Mouse (Mus musculus) splenic B cell, adult 2 months (primary cell): Measurements from ENCODE around the gene Hes1.

Source experiments
- DNase-seq: peaks from one replicate; pipeline ENCODE4 v3.0.0-alpha.2; 2011; ENCODE audit warnings: low read depth, low spot score
- H3K27me3 ChIP-seq: 2 replicates; pipeline ENCODE4 v1.6.1; 2012; ENCODE audit warnings: mild to moderate bottlenecking, low read length, moderate library complexity, mixed read lengths; ENCODE audit not compliant: control insufficient read depth, poor library complexity, insufficient read depth, severe bottlenecking
- H3K36me3 ChIP-seq: 2 replicates; pipeline ENCODE4 v1.6.1; 2012; ENCODE audit warnings: mild to moderate bottlenecking, low read length, moderate library complexity, mixed read lengths; ENCODE audit not compliant: control insufficient read depth, poor library complexity, insufficient read depth, severe bottlenecking

Hes1 gene

DNA sequence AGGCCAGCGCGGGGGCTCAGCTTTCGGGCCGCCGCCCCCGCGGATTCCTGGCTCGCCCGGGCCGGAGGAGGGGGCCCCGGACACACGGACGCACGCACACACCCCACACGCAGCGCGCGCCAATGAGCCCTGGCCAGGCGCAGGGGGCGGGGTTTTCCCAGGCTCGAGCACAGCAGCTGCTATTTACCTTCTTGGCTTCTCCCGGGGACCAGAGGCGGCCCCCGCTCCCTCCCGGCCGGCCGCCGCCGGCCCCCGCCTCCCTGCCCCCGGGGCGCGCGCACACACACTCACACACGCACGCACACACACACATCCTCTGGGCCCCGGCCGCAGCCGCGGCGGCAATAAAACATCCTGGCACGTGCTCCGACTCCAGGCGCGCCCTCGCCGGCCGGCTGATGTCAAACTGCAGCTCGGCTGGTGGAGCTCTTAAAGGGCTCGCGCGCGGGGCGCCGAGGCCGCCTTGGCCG, at the start of gene Hes1:
Hes1 (plus strand) TSS at position 401 of the 470 bp plus-strand sequence.
- H3K36me3 ChIP-seq: no peaks in the 10 kb centered on the region
- peak; percentile 94 for DNase-seq
- H3K27me3 ChIP-seq: no peaks in the 10 kb centered on the region

DNA sequence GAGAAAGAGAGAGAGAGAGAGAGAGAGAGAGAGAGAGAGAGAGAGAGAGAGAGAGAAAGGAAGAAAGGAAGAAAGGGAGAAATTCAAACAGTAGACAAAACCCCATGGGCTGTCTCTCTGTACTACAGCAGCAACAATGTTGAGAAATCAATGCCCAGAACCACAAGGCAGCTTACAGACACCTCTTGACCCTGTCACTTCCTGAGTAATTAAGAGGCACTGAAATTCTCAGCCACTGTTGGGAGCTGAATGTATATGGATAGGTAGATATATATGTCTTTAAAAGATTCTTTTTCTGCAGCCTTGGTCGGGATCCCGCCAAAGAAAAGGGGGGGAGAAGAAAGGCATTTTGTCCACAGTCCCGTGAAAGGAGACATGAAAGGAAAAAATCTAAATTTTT, 48.1 kb upstream of the Hes1 start:
- DNase-seq: no peak
- Histone ChIP-seq H3K36me3 (no peaks in the 10 kb centered on the region), H3K27me3 (no peaks in the 10 kb centered on the region)

DNA sequence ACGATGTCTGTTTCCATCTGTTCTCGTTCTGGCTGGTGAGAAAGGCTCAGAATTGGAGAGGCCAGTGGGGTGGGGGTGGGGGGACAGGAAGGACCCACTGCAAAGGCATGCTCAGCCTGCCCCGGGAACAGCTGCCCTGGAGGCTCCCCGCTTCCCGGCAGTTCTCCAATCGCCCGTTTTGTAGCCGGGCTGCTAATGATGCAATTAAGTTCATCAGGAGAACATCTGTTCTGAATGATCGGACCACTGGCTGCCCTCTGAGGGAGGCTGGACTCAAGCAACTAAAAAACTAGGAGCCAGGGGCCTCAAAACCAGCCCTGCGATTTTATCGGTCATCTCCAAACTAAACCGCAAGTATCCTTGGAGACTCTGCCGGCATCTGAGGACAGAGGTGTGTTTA, 44.1 kb upstream of the Hes1 start:
- no peak for DNase-seq
- Histone ChIP-seq H3K27me3 (no peaks in the 10 kb centered on the region), H3K36me3 (no peaks in the 10 kb centered on the region)

DNA sequence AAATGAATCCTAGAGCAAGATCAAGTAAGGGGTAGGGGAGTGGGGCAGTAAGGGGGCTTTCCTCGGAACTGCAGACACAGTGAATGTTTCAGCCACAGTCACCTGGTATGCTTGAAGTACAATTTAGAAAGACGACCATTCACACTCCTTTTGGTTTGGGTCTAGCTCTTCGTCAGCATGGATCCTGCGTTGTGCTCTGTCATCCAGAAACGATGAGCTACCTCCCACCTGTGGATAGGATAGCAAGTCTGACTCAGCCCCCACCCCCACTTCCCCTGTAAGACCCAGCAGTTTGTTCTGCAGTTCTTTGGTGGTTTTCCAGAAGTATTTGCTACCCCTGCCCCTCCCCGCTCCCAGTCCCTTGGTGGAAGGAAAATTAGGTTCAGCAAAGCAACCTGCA, 41.8 kb upstream of the Hes1 start:
- no peak for DNase-seq
- H3K27me3 ChIP-seq: no peaks in the 10 kb centered on the region
- no peaks in the 10 kb centered on the region for H3K36me3 ChIP-seq

DNA sequence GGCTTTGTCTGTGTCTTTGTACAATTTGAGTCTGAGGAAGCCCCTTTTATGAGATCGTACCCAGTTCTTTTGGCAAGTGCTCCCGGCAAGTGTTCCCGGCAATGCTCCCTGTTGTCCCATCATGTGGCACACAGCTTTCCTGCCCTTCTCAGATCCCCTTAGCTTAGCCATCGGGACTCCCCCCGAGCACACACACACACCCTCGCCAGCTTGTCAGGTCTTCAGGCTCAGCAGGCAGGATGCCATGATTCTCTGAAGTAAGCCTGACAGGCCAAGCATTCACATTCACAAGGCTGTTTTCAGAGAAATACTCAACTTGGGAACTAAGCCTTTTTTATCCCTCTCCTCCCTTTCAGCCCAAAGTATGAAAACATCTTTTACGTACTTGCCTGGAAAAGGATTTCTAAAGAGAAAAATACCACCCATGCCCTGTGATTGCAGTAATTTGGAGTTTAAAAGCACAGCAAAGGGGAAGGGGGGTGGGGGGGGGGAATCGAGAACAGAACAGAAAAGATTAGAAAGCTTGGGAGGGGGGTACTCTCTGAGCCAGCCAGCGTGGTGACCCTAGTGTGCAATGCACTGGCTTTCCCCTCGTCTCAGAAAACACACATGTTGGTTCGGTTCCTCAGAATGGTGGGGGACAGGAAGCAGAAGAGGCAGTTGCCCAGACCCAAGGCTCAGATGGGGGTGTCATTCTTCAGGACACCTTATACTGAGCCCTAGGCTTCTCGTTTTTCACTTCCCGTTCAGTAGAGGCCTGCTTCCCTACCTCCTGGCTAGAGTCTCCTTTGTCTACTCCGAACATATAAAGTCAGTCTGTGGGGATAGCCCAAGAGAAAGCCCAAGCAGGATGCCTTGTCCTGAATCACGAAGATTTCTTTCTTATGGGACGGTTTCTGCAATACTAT, 41.0 kb upstream of the Hes1 start:
- H3K36me3 ChIP-seq: no peaks in the 10 kb centered on the region
- peak; percentile 76 for DNase-seq
- H3K27me3 ChIP-seq: no peaks in the 10 kb centered on the region

DNA sequence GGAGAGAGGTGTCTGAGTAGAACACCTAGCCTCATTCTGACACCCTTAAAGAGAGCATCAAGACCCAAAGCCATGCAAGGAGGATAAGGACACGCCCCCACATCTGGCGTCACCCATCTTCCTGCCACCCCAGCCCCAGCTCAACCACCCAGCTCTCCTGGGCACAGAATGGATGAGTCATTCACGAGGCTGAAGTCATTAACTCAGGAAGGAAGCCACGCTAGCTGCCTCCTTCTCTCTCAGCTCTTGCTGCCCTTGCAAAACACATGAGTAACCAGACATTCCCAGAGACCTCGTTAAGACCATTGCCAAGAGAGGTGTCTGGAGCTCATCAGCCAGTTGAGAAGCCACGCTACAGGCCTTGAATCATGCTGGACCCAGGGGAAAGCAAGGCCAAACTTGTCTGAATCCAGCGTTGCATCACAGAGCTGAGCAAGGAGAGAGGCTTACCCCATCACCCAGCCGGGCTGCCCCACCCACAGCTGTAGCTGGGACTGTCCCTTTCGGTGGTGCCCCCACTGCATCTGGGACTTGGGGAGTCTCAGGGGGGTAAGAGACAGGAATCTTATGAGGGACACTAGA, 39.4 kb upstream of the Hes1 start:
- H3K27me3 ChIP-seq: no peaks in the 10 kb centered on the region
- DNase-seq: peak; percentile 82
- H3K36me3 ChIP-seq: no peaks in the 10 kb centered on the region

DNA sequence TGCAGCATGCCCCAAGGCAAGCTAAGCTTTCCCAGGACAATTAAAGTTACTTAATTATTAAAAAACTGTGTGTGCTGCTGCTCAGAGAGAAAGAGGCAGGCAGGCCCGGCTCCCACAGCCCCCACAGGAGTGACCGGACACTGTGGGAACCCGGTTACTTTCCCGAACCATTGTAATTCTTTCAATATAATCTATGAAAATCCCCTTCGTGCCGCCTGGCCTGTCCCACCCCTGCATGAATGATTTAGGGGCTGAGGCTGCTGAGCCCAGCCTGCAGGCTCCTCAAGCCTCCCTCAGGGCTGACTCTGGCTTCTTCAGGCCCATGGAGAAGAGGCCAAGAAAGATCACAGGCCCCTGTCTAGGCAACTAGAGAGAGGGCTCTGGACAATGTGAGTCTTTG, 36.0 kb upstream of the Hes1 start:
- no peaks in the 10 kb centered on the region for H3K27me3 ChIP-seq
- H3K36me3 ChIP-seq: no peaks in the 10 kb centered on the region
- DNase-seq: no peak

DNA sequence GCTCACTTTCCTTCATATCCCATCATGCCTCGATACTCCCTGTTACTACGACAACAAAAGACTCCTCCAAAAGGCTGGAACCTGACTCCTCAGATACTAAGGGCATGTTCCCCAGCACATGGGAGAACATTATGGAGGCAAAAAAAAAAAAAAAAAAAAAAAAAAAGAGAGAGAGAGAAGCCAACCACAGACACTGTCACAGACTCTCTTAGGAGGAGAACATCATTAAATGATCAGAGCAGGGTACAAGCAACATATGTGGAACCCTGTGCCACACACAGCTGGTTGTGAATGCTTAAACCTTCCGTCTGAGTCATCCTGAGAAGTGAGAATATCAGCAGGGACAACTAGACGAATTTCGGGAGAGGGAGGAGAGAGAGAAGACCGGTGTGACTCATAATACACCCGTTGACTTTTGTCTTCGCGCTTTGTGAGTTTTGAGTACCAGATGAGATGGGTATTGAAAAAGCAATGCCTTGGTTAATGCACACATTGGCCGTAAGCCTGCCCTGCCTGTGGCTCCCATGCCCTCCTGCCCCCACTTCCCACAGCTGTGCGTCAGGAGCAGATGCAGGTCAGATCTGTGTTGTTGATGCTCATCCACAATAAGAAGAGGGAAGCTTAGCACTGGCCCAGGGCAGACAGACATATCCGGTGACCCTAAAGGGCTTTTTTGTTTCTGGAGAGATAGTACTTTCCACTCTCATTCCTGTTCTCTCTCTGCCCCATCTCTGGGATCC, 34.8 kb upstream of the Hes1 start:
- DNase-seq: no peak
- H3K36me3 ChIP-seq: no peaks in the 10 kb centered on the region
- H3K27me3 ChIP-seq: no peaks in the 10 kb centered on the region

DNA sequence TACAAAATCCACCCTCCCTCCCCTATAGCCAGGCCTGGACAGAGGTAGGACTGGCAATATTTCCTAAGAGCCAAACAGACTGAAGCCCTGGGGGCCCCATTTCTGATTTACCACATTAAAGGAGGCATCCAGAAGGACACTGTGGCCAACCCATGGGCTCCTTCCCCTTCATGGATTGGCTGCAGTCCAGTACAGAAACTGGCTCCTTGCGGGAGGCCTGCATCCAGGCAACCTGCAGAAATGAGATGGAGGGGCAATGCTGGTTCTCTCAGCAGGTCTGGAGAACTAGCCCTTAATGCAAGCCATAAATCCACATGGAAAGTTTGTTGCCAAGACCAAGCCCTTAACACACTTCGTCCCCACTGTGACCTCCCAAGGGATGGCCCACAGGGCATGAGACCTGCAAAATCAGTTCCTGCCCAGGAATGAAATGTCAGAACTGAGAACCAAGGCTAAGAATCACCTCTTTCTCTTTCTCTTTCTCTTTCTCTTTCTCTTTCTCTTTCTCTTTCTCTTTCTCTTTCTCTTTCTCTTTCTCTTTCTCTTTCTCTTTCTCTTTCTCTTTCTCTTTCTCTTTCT, 31.8 kb upstream of the Hes1 start:
- Histone ChIP-seq H3K27me3 (no peaks in the 10 kb centered on the region), H3K36me3 (no peaks in the 10 kb centered on the region)
- peak; percentile 48 for DNase-seq

DNA sequence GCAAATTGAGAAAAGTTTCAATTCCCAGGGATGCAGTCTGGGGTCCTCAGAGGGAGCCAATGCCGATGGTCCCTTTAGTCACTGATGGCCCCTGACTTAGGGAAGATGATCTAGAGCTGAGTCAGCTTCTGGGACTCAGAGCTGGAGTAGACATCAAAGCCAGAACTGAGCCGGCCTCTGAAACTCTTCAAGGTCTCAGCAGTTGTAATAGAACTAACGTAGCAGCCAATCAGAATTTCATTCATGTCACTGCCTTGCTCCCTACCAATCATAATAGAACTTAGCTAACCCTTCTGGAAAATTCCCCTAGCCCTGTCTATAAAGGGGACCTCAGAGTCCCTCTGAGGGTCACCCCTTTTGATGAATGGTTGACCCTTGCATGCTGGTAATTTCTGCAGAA, 30.8 kb upstream of the Hes1 start:
- DNase-seq: no peak
- no peaks in the 10 kb centered on the region for H3K27me3 ChIP-seq
- H3K36me3 ChIP-seq: no peaks in the 10 kb centered on the region

DNA sequence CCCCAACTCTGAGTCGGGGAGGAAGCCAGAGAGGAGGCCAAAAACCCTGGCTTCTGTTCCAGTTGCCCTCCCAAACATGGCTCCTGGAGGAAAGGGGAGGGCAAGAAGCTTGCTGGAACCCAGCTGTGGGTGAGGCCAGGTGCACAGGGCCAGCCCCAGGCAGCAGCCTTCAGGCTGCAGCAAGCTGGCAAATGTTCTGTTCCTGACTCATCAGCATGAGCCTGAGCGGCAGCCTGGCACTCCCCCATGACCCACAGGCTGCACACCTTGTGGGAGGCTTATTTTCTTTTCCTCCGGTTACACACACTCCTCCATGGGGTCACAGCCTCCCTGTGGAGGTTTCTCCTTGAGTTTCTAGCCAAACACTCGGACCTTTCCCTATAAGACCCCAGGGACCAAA, 30.2 kb upstream of the Hes1 start:
- Histone ChIP-seq H3K36me3 (no peaks in the 10 kb centered on the region), H3K27me3 (no peaks in the 10 kb centered on the region)
- DNase-seq: no peak

DNA sequence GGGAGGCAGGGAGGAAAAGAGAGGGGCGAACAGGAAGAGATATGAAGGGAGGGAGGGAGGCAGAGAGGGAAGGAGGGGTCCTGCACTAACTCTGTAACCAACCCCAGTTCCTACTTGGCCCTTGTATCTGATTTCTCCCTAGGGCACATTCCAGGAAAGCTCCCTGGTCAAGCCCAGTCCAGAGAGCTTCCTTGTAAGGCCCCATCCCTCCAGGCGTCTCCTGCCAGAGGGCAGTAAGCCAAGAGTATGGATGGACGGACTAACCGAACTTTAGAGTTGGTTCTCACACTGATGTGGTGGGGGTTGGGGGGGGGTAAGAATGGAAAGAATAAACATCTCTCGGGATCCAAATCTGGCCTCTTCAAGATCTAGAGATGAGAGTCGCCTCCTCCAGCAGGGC, 29.7 kb upstream of the Hes1 start:
- Histone ChIP-seq H3K27me3 (no peaks in the 10 kb centered on the region), H3K36me3 (no peaks in the 10 kb centered on the region)
- DNase-seq: no peak

DNA sequence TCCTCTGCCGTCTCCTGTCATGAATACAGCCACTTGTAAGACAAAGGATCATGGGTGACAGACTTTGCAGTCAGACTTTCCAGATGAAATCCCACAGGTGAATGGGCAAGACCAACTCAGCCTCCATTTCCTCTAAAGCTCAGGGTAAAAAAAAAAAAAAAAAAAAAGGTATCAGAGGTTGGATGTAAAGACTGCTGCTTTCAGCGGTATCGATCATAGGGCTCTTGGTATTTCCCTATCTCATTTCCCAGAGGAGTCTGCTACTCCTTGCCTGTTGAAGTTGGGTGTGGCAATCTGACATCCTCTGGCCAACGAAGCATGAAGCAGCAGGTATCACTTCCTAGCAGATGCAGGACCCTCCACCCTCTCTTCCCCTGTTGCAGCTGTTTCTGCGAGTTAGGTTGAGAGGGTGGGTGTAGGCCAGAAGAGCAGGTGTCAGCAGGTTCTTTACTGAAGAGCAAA, 29.2 kb upstream of the Hes1 start:
- peak; percentile 77 for DNase-seq
- Histone ChIP-seq H3K36me3 (no peaks in the 10 kb centered on the region), H3K27me3 (no peaks in the 10 kb centered on the region)

DNA sequence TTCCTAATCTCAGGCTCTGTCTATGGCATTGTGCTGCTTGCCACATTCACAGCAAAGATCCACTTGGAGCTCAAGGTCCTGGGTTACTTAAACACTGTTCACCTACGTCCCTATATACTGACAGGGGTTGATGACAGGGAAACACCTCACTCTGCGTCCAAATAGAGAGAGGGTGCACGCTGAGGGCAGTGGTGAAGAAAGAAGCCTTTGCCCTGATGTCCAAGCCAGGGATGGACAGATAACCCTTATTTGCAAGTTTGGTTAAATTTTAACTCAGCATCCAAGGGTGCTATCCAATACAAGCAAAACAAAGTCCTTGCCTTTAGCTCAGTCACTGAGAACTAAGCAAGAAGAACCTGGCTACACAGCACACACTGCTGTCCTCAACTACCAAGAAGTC, 28.1 kb upstream of the Hes1 start:
- Histone ChIP-seq H3K27me3 (no peaks in the 10 kb centered on the region), H3K36me3 (no peaks in the 10 kb centered on the region)
- DNase-seq: no peak
